Mouse (Mus musculus): ENCODE data around the gene Rps16. TPM values are rescaled to one million over a fixed set of nuclear protein-coding genes. Genes with fewer than 3 reads are reported as not detected.
A peak's percentile ranks its signal among the peaks of the same experiment; 100 is the strongest.

The Rps16 gene
- polyA plus RNA-seq, 1 experiment: 618 TPM

DNA sequence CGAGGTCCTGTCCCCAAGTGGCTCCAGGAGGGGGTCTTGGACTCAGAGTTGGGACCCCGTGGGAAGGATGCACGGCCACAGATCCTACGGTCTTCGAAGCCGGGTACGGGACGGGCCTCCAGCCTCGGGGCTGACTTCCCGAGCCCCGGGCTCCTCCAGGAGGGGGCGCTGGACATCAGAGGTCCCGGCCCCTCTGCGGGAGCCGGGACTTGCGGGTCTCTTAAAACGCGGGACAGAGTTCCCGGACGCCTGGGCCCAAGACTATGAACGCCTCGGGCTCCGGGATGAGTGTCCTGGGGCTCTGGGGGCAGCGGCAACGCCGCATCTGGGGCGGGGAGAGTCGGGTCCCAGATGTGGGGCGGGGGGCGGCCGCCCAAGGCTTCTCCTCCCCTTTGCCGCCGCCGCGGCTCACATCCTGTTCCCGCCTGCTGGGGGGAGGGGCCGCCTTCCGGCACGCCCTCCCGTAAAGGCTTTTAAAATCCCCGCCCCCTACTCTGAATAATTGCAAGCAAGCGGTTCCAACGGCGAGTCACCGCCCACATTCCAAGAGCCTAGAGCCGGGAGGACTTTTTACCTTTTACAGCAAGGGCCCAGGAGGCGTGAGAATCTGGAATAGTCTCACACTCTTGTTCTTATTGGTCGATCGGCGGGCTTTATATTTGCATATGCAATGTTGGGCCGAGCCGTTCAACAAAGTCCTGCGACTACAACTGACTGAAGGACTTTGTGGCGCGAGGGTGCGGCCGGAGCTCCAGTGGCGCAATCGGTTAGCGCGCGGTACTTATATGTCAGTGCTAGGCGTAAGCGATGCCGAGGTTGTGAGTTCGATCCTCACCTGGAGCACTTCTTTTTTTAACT lies 22.0 kb downstream of the Rps16 start, which contains the start of gene Plekhg2:
Plekhg2 (minus strand) TSS at position 349 of the 858 bp plus-strand sequence.
- DNase-seq (ENCODE audit: extremely low spot score in 1 of 2, low spot score in 1 of 2): peak; percentile 93 to 97

GRCm38 (mm10) chr7:28373131-28373581 lies 22.7 kb downstream of the Rps16 start:
- DNase-seq (ENCODE audit: extremely low spot score in 1 of 2, low spot score in 1 of 2): peak; percentile 71 to 91

GRCm38 (mm10) chr7:28373891-28374495 lies 23.5 kb downstream of the Rps16 start:
- no peak for DNase-seq (ENCODE audit: extremely low spot score in 1 of 2, low spot score in 1 of 2)

- no peak for DNase-seq (ENCODE audit: extremely low spot score in 1 of 2, low spot score in 1 of 2)
These were observed 24.2 kb downstream of the Rps16 start for GRCm38 (mm10) chr7:28374647-28375046.

DNA sequence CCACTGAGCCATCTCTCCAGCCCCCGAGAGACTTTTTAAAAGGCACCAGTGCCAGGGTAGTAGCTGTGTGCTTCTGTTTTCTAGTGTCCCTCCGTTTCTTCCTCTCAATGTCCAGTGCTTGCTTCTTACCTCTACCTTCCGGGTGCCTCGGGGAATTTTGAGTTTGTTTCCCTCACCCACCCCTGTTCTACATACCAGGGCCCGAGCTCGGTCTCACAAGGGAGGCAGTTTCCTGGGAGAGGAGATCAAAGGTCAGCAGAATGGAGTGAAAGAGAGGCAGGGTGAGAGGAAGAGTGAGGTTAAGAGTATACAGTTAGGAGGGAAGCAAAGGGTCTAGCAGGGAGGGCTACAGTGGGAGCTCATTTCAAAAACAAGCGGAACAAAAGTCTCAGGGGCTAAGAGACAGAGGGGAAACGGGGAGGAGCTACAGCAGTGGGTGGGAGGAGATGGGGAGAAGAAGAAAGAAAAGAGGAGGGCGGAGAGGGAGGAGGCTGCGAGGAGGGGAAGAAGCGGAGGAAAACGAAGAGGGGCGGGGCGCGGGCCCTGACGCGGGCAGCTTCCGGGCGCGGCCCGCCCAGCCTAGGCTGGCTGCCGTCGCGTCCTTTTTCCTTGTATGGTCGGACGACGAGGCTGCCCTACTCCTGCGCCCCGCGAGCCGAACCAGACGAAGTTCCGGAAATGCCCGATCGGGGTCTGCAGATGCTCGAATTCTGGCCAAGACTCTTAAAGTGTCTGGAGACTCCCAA lies 24.9 kb downstream of the Rps16 start:
- peak; percentile 45 to 72 for DNase-seq (ENCODE audit: extremely low spot score in 1 of 2, low spot score in 1 of 2)

- DNase-seq (ENCODE audit: extremely low spot score in 1 of 2, low spot score in 1 of 2): no peak
These were observed 25.7 kb downstream of the Rps16 start for GRCm38 (mm10) chr7:28376011-28376771.

GRCm38 (mm10) chr7:28377190-28378065 lies 27.0 kb downstream of the Rps16 start:
- no peak for DNase-seq (ENCODE audit: extremely low spot score in 1 of 2, low spot score in 1 of 2)

DNA sequence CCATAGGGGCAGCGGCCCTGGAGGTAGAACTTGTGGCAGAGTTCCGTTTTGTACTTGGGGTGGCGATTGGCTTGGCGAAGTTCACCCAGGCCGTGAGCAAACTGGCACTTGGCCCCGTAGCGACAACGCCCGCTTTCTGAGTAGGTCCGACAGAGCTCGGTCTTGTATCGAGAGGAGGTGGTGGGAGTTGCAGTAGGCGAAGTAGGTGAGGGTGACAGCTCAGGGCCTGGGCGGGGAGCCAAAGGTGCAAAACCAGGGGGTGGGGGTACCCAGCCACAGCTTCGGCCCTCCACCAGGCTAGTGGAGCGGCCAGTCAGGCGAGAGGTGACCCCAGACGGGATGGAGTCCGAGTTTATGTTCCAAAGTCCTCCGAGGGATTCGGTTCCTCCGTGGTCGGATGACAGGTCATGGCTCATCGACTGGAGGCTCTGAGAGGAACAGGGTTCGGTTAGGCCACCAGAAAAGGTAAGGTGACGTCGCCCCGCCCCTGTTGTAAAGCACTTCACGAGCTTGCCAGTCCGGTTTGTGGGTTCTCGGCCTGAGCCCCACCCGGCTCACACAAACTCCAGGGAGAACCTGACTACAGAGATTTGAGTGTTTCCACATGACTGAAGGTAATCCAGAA lies 27.7 kb downstream of the Rps16 start:
- no peak for DNase-seq (ENCODE audit: extremely low spot score in 1 of 2, low spot score in 1 of 2)

- peak in 1 of 2 experiments; percentile 79 for DNase-seq (ENCODE audit: extremely low spot score in 1 of 2, low spot score in 1 of 2)
These were observed 28.6 kb downstream of the Rps16 start for GRCm38 (mm10) chr7:28378769-28379651.

DNA sequence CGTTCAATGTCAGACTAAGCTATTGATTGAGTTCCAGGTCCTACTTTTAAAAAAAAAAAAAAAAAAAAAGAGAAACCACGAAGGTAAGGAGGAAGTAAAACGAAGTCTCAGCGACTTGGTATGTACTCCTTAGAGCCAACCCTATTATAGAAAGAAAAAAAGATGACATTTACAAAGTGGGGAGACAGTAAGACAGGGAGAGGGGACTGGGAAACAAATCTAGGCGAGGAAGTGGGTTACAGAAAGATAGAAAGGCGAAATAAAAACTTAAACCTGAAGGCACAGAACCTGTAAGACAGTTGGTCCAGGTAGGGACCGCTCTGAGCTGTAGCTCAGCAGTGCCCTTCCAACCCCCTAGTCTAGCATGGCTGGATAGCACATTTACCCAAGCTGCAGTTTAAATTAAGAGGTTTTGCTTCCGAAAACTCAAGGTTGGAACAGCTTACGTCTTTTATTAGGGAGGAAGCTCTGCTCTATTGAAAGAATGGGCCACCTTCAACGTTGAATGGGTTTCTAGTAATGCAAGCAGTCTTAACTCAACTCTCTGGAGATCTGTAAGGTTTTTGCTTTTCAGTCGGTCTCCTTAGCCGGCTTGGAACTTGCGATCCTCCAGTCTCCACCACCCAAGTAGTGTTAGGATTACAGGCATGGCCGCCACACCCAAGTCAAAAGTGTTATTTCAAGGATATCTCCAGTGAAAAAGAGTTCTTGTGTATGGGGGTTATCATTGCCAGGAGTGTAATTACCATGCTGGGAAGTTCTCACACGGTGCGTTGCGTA lies 30.0 kb downstream of the Rps16 start, which contains the start of gene Zfp36:
Zfp36 (minus strand) TSS at position 17 of the 780 bp plus-strand sequence.
- DNase-seq (ENCODE audit: extremely low spot score in 1 of 2, low spot score in 1 of 2): no peak

DNA sequence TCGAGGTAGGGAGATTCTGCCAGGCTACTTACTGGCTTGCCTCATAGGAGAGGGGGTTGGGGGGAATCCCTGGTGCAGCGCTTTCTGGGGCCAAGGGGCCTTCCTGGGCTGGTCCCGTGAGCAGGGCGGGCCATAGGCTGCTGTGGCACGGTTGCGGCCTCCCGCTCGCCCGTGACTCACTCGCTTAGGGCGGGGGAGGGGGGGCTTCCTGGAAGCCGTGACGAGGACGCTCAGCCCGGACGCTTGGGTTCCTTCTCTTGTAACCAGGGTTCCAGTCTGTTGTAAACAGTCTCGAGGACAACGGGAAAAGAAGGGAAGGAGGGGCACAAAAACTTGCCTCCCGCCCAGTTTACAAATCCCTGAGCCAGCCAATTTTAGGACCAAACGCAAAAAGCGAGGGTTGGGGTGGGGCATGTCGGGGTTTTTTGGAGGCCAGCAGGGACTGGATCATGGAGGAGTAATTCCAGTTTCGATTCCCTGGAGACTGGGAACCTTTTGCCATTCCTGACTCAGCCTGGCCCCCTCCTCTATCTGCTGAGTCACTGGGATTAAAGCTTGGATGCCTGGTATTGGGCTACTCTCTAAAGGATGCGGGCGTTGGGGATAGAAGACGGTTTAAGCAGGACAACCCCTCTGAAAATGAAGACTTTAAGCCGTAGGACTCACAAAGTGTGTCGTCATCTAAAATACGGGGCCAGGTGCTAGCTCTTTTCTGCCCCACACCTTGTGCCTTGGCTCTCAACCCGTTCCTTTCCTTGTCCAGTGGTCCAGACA lies 30.8 kb downstream of the Rps16 start:
- no peak for DNase-seq (ENCODE audit: extremely low spot score in 1 of 2, low spot score in 1 of 2)

DNA sequence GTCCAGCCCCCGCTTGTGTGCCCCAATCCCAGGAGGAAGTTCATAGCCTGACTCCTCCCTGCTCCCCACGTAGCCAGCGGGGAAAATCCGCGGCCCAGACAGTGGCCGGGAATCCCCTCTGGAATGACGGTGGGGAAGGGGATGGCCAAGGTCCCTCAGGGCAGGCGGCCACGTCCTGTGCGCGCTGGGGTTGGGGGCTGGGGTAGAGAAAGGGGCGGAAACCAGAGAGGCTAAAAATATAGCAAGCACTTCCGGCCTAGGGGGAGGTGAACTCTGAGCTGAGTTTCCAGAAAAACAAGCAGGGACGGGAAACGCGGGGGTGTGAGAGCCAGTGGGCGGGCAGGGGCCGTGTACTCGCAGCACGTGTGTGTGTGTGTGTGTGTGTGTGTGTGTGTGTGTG lies 31.5 kb downstream of the Rps16 start:
- peak in 1 of 2 experiments; percentile 59 for DNase-seq (ENCODE audit: extremely low spot score in 1 of 2, low spot score in 1 of 2)

DNA sequence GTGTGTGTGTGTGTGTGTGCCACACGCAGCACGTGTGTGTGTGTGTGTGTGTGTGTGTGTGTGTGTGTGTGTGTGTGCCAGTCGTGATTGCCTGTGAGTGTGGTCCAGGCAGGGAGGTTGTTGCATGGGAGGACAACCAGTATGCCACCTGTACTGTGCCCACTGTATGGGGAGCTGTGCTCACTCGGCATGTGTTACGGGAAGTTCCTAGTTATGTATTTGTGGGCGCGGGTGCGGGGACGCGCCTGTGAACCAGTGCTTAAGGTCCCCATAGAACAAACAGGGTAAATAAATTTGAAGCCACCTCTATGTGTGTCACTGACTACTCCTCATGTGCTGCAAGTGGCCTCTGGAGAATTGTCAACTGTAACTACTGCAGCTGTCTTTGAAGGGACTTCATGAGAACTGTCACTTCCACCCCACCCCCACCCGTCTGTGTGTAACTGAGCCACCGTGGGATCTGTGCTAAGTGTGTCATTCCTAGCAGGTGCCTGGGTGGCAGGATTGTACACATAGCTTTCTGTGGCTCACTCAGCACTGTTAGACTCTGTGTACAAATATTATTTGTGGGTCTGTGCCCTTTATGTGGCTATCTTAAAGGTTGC lies 32.0 kb downstream of the Rps16 start:
- no peak for DNase-seq (ENCODE audit: extremely low spot score in 1 of 2, low spot score in 1 of 2)

DNA sequence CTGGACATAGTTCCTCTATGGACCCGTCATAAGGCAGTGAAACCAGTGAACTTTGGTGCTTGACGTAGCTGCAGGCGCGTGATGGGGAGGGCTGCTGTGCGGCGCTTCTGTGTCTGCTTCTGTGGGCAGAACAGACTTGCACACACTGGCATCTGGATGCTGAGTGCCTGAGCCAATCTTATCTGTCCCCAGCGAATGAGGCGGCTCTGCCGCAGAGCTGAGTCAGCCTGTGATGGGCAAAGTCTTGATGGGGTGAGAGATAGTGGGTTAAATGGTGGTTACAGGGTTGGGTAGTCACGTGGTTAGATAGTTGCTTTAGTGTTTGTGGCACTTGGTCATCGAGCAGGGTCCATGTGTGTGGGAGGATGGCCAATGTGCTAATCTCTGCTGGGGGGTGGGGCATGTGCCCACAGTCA lies 32.5 kb downstream of the Rps16 start:
- peak; percentile 73 to 75 for DNase-seq (ENCODE audit: extremely low spot score in 1 of 2, low spot score in 1 of 2)

GRCm38 (mm10) chr7:28383606-28384005 lies 33.2 kb downstream of the Rps16 start:
- no peak for DNase-seq (ENCODE audit: extremely low spot score in 1 of 2, low spot score in 1 of 2)

GRCm38 (mm10) chr7:28384162-28384561 lies 33.7 kb downstream of the Rps16 start:
- DNase-seq (ENCODE audit: extremely low spot score in 1 of 2, low spot score in 1 of 2): no peak

Measured in frontal cortex, adult 2 months (tissue).